Mouse (Mus musculus) spleen, postnatal 14 days (tissue): Measurements from ENCODE around the gene Igsf9.

ENCODE experiments used
- DNase-seq, 2 experiments: peaks; one replicate each; pipeline ENCODE4 v3.0.0; 2021 to 2022; ENCODE audit warnings: low spot score in 2 of 2

The Igsf9 gene

DNA sequence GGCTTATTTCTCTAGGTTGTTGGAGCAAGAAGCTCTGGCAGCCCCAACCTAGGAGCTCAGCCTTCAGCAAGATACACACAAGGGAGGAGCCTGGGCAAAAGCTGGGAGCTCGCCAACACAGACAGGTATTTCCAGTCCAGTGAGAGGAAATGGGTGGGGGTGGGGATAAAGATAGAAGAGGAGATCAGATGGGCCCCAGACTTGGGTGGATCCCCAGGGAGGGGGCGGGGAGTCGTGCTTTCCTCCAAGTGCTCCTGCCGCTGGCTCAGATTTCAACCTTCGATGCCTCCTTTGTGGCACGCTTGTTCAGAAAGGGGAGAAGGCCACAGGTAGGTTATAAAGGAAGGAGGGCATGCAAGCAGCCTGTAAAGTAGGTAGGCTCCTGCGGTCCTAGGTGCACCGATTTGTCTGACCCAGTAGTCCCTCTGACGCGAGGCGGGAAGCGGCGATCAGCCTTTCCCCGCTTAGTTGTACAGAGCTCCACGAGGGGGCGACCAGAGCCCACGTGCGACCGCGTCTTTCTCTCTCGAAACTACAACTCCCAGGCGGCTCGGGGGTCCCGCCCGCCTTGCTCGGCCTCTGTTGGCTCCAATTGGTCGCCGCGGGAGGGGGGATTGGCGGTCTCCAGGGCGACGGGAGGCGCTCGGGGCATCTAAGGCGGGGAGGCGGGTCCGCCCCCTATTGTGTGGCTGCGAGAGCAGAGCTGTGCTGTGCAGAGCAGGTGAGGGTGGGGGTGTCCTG, at the start of gene Igsf9:
Gene Igsf9 (plus strand): TSS at position 249 of the 741 bp plus-strand sequence.
- peak; percentile 66 to 82 for DNase-seq

DNA sequence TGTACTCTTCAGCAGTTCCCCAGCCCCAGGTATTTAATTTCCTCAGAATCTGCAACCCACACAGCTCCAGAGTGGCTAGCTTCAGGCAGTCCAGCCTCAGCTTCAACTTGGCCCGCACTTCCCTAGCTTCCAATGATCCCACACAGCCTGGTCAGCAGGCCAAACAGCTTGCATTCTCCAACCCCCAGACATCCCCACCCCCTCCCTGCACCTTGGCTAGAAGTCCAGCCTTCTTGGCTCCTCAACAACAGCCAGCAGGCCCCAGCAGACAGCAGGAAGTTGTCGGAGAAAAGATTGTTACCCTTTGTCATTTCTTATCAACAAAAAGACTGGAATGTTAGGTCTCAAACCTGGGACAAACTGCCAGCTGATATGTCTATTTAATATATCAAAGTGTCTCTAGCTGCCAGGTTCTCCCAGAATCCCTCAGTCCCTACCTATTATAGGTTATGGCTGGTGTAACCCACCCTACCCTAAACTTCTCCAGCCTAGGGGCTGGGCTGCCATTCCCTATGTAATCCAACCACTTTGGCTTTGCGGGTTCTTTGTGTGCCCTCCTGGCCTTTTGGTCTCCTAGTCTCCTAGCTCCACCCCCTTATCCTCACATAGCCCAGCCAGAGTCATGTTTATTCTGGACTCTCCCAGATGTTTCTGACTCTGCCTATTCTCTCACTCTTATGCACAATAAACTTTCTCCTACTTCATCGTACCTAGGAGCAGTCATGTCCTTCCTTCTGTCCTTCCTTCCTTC, 49.6 kb upstream of the Igsf9 start:
- no peak for DNase-seq

DNA sequence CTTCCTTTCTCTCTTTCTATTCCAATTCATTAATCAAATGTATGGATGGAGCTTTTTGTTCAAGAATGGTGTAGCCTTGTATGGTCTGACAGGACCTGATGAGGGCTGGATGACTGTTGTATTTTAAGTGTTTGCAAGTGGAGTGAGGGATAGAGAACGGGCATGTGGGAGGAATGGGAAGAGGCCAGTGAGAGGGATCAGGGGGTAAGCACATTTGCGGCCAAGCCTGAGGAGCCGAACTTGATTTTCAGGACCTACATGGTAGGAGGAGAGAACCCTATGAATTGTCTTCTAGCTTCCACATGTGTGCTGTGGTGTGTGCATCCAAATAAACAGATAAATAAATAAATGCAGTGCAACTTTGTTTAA, 49.0 kb upstream of the Igsf9 start:
- no peak for DNase-seq

DNA sequence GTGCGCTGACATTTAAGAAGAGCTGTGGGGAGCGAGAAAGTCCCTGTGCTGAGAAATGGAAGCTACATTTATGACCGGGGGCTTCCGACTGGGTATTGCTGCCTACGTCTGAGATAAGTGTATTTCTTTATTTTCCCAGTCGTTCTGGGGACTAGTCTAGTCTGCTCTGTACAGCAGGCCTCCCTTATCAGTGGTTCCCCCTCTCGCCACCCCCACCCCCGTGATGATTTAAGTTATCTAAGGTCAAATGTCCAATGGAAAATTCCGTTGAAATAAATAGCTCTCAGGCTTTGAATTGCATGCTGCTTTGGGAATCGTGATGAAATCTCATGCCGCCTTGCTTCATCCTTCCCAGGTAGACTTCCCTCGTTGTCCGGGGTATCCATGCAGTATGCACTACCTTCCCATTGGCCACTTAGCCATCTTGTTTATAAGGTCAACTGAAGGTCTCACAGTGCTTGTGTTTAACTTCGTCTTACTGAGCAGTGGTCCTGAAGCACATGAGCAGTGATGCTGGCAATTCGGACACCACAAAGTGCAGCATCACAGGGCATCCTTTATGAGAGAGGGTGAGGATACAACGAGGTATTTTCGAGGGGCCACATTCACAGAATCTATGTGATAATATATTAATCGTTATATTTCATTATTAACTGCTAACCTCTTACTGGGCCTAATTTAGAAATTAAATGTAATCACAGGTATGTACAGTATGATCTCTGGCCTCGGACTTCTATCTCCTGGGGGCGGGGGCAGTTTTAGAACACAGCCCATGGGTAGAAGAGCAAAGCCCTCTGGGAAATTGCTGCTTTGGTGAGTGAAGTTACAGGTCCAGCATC, 48.4 kb upstream of the Igsf9 start:
- DNase-seq: no peak

DNA sequence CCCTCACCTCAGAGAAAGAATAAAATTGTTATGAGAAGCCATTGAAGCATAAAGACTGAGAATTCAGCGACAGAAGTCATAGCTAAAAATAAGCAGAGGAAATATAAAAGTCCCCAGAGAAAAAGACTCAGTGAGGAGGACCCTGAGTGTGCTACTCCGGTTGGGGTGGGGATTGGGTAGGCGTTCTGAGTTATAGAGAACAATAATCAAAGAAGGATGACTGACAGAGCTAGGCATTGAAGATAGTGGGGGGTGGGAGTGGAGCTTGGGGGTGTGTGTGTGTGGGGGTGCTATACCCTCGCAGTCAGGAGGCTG, 47.8 kb upstream of the Igsf9 start:
- DNase-seq: no peak

- no peak for DNase-seq
Observed at GRCm38 (mm10) chr1:172436785-172437184, 44.8 kb upstream of the Igsf9 start.

- no peak for DNase-seq
Observed at GRCm38 (mm10) chr1:172438621-172439020, 43.0 kb upstream of the Igsf9 start.

DNA sequence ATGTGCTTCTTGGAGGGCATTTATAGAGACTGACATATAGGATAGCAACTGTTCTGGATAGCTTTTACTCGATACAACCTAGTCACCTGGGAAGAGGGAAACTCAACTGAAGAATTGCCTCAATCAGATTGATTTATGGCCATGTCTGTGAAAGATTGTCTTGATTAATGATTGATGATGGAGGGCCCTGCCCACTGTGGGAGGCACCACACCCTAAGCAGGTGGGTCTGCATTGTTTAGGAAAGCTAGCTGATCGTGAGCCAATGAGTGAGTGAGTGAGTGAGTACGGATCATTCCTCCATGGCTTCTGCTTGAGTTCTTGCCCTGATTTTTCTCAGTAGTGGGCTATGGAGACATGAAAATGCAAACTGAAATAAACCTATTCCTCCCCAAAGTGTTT, 41.1 kb upstream of the Igsf9 start:
- DNase-seq: no peak

DNA sequence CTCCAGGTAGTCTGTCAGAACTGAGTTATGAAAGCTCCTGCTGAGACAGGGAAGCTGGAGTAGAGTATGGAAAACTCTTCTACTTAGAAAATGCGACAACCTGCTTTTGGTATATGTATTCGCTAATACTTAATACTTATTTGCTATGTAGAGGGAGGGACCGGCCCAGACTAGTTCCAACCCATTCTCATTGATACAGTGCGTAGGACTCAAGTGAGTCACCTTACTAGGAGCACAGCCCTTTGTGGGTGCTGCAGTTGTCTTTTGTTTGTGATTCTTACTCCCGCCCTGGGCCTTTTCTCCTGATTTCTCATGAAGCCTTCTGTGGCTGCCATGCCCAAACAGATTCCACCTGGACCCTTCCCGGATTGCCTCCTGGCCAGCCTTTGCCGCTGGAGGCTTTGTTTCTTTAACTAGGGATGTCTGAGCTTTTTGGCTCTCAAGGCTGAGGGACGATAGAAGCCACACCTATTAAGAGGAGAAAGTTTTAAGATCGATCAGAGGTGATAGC, 39.6 kb upstream of the Igsf9 start:
- no peak for DNase-seq

DNA sequence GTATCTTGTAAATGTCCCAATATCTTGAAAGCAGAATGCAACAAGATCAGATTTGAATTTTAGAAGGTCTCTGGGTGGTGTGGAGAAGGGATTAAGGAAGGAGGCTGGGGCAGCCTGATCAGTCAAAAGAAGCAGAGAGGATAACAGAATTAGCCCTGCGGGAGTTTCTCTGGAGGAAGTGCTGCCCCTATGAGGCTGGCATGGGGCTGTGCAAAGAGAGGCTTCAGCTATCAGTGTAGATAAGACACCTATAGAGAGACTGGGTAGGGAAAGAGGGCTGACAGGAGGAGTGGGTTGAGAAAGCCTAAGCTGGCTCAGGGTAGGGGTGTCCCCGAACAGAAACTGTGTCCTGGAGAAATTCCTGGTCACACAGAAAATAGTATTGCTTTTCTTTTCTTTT, 31.4 kb upstream of the Igsf9 start:
- no peak for DNase-seq

GRCm38 (mm10) chr1:172450848-172451470, 30.6 kb upstream of the Igsf9 start:
- no peak for DNase-seq

- DNase-seq: no peak
Observed at GRCm38 (mm10) chr1:172452911-172453310, 28.7 kb upstream of the Igsf9 start.

DNA sequence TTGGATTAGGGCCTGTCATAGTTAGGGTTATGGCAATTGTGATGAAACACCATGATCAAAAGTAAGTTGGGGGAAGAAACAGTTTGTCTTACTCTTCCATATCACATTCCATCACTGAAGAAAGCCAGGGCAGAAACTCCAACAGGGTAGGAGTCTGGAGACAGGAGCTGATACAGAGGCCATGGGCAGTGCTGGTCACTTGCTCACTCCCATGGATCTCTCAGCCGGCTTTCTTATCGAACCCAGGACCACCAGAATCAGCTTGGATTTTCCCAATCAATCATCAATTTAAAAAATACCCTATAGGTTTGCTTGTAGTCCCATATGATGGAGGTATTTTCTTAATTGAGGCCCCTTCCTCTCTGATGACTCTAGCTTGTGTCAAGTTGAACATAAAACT, 27.8 kb upstream of the Igsf9 start:
- no peak for DNase-seq

DNA sequence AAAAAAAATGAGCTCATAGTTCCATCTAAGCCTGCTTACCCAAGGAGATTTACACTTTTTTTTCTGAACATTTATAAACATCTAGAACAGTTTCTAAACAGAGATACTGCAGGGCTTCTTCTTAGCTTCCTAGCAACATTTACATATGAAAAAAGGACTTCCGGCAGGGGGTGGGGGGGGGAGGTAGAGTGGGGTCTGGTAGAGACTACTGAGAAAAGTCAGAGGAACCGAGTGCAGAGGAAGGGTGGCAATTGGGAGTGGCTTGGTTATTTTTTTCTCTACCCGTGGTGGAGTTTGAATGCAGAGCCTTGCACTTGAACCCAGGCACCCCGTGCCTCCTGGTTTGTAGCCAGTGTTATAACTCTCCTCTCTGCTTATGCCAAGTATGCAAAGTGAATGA, 26.2 kb upstream of the Igsf9 start:
- no peak for DNase-seq

DNA sequence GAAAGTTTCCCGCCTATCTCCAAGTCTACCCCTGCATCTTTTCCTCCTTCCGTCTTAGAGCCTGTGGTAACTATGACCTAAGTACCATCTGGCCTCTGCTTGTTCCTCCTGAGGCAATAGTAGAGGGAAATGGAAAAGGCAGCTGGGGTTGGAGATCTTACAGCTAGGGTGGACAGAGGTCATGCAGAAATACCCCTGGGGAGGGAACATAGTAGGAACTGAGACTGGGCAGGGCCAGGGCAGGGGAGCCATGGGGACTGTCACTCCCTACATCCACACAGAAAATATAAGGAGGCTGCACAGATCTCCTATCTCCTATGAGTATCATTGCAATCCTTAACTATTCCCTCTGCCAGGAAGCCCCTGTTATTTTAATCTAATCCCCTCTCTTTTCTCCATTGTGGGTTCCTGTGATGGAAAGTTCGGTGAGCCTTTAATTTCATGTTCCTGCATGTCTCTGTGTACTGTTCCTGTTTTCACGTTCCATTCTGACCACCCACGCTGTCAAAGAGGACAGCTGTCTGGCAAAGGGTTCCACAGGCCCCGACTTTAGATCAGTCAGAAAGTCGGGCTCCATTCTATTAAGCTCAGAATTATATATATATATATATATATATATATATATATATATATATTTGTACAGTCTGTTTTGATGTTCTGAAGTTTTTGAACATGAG, 25.4 kb upstream of the Igsf9 start:
- DNase-seq: no peak

GRCm38 (mm10) chr1:172457196-172457595, 24.4 kb upstream of the Igsf9 start:
- DNase-seq: no peak

- DNase-seq: no peak
Observed at GRCm38 (mm10) chr1:172458041-172458440, 23.5 kb upstream of the Igsf9 start.

GRCm38 (mm10) chr1:172461602-172462001, 20.0 kb upstream of the Igsf9 start:
- DNase-seq: no peak

DNA sequence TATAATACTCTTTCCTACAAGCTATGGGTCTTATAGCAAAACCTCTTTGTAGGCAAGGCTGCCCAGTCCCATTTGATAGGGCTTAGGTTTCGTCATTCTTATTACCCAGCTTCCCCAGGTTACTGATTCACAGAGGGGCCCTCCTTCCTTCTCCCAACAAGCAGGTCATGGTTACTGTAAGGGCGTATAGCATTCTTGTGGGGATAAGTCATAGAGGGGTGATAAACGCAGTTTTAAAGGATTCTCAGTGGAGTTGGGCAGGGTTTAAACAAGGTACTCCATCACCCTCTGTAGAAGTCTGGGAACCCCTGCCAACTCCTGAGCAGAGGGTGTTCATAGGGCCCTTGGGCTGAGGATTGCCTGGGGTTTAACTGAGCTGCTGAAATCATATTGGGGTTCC, 19.1 kb upstream of the Igsf9 start:
- no peak for DNase-seq

GRCm38 (mm10) chr1:172463387-172464333, 17.9 kb upstream of the Igsf9 start:
- DNase-seq: no peak
